Mouse (Mus musculus): ENCODE results near the gene Mvp. TPM values are rescaled to one million over a fixed set of nuclear protein-coding genes. Genes with fewer than 3 reads are reported as not detected.

Mvp gene
- total RNA-seq, 4 experiments from 2014 or later, result 10.9 to 12.6 (median 12.0) TPM

- no peak for DNase-seq (ENCODE audit: low spot score in 2 of 2)
Observed at GRCm38 (mm10) chr7:126999568-126999967, 14.9 kb downstream of the Mvp start.

- no peak for DNase-seq (ENCODE audit: low spot score in 2 of 2)
Observed at GRCm38 (mm10) chr7:126996449-126996848, 18.0 kb downstream of the Mvp start.

DNA sequence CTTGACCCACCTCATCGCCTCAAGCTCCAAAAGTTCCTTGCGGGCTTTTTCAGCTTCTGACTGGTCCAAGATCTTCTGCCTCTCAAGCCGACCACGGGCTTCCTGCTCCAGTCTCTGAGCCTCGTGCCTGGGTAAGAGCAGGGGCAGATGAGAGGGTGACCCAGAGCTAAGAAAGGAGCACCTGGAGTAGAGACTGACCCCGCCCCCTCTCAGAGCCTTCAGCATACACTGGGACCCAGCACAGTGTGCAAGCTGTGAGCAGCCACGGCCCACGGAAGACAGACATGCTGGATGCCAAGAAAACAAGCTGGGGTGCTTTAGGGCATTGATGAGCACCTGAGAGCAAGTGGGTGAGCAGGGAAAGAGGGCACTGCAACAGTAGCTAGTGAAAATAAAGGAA, 25.6 kb downstream of the Mvp start:
- DNase-seq (ENCODE audit: low spot score in 2 of 2), result no peak

DNA sequence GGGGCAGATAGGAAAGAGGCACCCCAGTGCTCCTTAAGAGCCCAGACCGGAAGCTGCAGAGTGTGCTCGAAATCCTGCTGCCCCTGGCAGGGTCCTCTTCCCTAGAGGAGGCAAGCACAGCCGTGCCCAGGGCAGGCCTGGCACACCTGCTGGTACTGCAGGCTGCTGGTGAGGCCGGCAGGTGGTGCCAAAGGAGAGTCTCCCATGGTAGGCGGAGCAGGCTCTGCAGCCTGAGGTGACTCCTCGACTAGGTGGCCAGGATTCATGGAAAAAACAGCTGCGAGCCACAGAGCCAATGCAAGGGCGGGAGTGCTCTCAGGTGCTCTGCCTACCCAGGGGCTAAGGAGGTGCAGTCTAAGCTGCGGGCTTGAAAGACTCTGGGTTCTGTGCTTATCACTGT, 28.1 kb downstream of the Mvp start:
- DNase-seq (ENCODE audit: low spot score in 2 of 2), result peak in 1 of 2 experiments; percentile 48

DNA sequence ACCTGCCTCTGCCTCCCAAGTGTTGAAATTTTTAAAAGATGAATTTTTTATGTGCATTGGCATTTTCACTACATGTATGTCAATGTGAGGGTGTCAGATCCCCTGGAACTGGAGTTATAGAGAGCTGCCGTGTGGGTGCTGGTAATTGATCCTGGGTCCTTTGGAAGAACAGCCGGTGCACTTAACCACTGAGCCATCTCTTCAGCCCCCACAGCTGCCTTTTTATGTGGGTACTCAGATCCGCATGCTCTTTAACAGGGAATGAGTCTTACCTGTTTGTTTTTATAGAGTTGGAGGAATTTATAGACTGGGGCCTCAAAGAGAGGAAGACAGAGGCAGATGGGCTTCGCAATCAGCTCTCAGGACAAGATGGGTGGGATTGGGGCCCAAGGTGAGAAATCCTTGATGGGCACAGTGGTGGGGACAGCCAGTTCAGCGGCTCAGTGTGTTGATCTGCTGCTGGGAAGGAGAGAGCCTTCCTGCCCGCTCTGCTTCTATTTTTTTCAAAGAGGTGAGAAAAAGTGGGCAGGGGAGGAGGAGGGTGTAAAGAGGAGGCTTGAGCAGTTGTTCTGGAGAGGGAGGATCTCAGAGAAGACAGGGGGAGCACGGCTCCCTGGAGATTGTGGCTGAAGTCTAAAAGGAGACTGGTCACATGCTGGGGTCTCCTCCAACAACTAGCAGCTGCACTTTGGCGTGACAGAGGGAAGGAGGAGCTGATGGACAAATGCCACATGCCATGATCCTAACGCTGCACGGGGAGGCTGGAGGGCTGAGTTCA, 29.6 kb downstream of the Mvp start:
- DNase-seq (ENCODE audit: low spot score in 2 of 2), result peak in 1 of 2 experiments; percentile 62

GRCm38 (mm10) chr7:126983113-126983512, 31.3 kb downstream of the Mvp start:
- DNase-seq (ENCODE audit: low spot score in 2 of 2), result no peak

GRCm38 (mm10) chr7:126982054-126982453, 32.4 kb downstream of the Mvp start:
- no peak for DNase-seq (ENCODE audit: low spot score in 2 of 2)

DNA sequence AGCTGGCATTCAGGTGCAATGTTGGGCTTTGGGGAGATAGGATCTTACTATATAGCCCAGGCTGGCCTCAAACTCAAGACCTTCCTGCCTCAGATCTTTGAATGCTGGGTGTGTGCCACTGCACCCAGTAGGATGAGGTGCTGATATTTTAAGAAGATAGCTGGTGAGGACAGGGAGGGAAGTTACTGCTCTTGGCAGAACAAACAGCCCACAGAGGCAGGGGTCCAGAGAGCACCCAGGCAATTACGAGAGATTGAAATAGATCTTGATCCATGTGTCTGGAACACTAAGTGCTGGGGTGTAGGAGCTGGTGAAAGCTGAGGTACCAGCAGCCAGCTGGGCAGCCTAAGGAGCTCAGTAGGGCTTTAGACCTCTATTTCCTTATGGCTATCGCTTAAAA, 32.8 kb downstream of the Mvp start:
- no peak for DNase-seq (ENCODE audit: low spot score in 2 of 2)

GRCm38 (mm10) chr7:126978841-126979240, 35.6 kb downstream of the Mvp start:
- no peak for DNase-seq (ENCODE audit: low spot score in 2 of 2)

GRCm38 (mm10) chr7:126976878-126977459, 37.5 kb downstream of the Mvp start:
- no peak for DNase-seq (ENCODE audit: low spot score in 2 of 2)

DNA sequence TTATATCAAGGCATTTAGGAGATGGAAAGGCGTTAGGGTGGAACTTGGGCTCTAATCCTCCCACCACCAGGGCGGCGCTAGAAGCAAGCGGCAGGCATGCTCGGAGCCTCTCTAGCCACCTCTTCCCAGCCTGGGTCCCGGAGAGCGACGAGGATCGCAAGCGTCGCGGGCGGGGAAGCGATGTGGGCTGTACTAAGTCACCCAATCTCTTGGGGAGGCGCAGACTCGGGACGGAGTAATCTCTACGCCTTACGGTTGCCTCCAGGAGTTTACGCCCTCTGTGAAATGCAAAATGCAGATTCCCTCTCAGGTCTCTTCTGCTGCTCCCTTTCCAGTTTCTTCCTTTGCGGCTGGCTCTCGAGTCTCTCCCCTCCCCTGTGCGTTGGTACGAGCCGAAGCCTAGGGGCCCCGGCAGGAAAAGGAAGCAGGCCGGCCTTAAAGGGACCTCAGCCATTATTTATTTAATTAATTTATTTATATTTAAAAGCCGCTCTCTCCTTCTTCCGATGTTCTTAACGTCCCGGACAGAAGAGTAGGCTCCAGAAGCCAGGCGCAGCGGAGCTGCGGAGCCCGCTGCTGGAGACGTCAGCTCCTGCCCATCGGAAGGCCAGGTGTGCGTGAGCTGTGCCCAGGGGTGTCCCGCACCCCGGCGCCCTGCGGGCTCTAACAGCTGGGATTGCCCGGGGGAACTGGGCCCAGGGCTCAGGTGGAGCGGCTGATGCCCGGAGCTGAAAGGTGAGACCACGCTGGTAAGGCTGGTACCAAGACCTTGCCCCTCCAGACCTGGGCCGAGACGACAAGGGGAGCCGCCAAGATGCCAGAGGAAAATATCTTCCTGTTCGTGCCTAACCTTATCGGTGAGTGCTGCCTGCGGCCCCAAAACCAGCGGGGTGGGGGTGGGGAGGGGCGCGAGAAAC, 38.2 kb downstream of the Mvp start, which contains the start of gene Cdiptos:
Gene Cdiptos (minus strand): TSS at position 149 of the 917 bp plus-strand sequence.
- DNase-seq (ENCODE audit: low spot score in 2 of 2), result peak; percentile 89 to 91

- no peak for DNase-seq (ENCODE audit: low spot score in 2 of 2)
Observed at GRCm38 (mm10) chr7:126975893-126975949, 38.7 kb downstream of the Mvp start, which contains the start of gene Cdipt. Cdipt (plus strand) TSS chr7:126975914.

GRCm38 (mm10) chr7:126975493-126975892, 38.9 kb downstream of the Mvp start:
- no peak for DNase-seq (ENCODE audit: low spot score in 2 of 2)

GRCm38 (mm10) chr7:126967361-126967760, 47.1 kb downstream of the Mvp start:
- DNase-seq (ENCODE audit: low spot score in 2 of 2), result no peak

DNA sequence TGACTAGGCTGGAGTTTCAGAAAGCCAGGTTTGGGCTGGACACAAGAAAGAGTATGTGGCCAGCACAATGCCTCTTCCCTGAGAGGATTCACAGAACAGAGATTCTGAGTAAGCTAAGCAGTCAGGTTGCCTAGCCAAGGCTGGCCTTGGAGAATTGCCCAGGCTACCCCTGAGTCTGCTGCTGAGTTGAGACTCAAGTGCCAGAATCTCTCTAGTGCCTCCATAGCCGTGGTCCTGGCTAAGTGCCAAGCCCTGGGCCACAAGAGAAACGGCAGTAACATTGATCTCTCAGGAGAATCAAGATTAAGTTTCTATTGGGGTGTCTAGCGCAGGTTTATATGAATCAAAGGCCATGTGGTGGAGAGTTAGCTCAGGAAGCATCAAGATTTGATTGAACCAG, 48.9 kb downstream of the Mvp start:
- DNase-seq (ENCODE audit: low spot score in 2 of 2), result no peak

DNA sequence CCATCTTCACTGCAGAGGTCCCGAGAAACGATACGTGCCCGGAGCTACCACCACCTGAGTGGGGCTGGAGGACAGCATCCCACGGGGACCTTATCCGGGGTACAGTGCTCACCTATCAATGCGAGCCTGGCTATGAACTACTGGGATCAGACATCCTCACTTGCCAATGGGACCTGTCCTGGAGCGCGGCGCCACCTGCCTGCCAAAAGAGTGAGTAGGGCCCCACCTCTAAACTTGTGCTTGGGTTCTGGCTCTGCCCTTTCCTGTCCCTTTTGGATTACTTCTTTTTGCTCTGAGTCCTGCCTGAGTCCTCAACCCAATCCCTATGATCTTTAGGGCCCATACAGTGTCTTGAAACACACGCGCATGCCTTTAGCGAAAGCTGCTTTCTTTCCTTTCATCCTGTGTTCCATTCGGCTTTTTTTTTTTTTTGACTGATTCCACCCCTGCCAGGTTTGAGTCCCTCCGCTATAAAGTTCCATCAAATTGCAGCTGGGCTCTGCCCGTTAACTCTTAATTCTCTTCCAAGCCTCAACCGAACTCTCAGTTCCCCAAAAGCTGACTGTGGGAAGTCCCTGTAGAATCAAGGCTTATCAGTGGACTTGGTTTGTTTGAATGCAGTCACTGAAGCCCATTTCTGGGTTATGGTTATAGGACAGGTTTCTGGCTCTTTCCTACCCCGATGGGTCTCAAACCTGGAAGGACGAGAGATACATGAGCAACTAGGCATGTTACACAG, 50.7 kb downstream of the Mvp start:
- no peak for DNase-seq (ENCODE audit: low spot score in 2 of 2)

DNA sequence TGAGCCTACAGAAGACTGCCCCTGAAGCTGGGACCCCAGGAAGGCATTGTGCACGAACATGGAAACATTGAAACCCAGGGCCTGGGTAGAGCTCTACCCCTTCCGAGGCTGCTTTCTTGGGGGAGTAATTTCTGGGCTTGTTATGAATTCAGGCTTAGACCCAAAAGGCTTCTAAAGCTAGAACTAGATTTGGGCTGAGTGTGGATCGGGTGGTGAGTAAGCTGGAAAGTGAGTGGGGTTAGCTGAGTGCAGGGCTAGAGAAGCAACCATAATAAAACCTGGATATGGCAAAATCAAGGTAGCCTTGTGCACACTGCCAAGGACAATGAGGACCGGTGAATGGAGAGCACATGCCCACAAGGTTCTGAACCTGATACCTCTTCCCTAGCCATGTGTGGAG, 52.5 kb downstream of the Mvp start:
- no peak for DNase-seq (ENCODE audit: low spot score in 2 of 2)

DNA sequence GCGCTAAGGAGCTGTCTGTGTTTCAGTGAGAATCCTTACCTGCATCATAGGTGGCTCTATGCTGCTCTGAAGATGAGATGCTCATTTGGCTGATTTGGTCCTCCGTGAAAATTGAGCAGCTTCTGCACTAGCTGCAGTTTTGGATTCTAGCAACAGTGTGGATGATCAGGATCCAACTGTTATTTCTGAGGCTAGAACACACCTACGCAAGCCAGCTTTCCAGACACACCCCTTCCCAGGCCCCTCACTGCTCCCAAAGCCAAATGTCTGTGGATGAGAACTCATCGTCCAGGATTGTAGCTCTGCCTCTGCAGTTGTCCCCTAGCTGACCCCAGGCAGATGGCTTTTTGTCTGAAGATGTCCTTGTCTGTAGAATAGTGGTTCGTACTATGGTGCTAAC, 53.3 kb downstream of the Mvp start:
- no peak for DNase-seq (ENCODE audit: low spot score in 2 of 2)

DNA sequence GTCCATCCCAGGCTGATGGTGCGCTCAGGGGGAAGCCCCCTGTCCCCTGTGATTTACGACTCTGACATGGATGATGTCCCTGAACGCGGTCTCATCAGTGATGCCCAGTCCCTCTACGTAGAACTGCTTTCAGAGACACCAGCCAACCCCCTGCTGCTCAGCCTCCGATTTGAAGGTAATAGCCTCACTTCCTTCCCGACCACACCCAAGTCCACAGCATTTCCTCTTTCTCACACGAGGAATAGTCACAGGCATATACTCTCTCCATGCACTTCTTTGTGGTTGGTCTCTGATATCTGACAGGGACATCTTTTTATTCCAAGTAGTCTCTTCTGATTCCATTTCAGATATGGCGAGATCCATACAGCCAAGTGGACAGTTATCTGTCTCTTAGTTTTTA, 54.6 kb downstream of the Mvp start:
- DNase-seq (ENCODE audit: low spot score in 2 of 2), result no peak

GRCm38 (mm10) chr7:126955125-126955524, 59.3 kb downstream of the Mvp start:
- no peak for DNase-seq (ENCODE audit: low spot score in 2 of 2)

DNA sequence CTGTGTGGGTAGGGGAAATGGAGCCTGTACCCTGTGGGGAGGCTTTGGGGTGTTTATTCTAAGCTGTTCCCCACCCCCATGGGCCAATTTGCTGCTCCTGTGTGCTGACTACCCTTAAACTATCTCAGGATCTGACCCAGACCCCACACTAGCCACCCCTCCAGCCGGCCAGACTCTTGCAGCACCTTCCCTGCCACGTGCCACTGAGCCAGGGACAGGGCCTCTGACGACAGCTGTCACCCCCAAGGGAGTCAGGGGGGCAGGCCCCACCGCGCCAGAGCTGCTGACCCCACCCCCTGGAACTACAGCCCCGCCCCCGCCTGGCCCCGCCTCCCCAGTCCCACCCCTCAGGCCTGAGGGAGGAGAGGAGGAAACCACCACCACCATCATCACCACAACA, 61.8 kb downstream of the Mvp start:
- no peak for DNase-seq (ENCODE audit: low spot score in 2 of 2)

GRCm38 (mm10) chr7:126951741-126952140, 62.7 kb downstream of the Mvp start:
- DNase-seq (ENCODE audit: low spot score in 2 of 2), result no peak
